Mouse (Mus musculus) liver, postnatal 0 days (tissue): ENCODE data around the gene Cep128.

ENCODE experiments used
- CTCF ChIP-seq: sonication (generic); IDR thresholded peaks from 2 replicates; pipeline ENCODE4 v1.5.1; 2016; ENCODE audit warnings: antibody characterized with exemption, low read depth
- EP300 ChIP-seq: IDR thresholded peaks from 2 replicates; pipeline ENCODE4 v1.6.1; 2016; ENCODE audit warnings: antibody characterized with exemption, low read depth, mild to moderate bottlenecking

GRCm38 (mm10) chr12:91134740-91135517 lies 249.3 kb downstream of the Cep128 start:
- TF ChIP-seq EP300: no peak
- TF ChIP-seq CTCF: no peak
